Mouse (Mus musculus) CH12.LX (cell line): ENCODE results near the gene Apol9a.
"Not testable (repeated sequence)": the region's sequence is repeated elsewhere in the genome, so short reads cannot be mapped to it uniquely, and the experiment has no call there.

Source experiments
- CHD1 ChIP-seq: IDR thresholded peaks from 2 replicates; pipeline ENCODE4 v1.6.1; 2012; ENCODE audit warnings: low read depth, low read length, improper control_type of control experiment, inconsistent platforms
- CTCF ChIP-seq, 2 experiments: IDR thresholded peaks in 1 of 2; conservative IDR thresholded peaks in 1 of 2; 2 replicates each; pipeline ENCODE4 v1.5.1; 2011 to 2012; ENCODE audit warnings: low read depth in 2 of 2, low read length in 2 of 2, improper control_type of control experiment in 1 of 2, inconsistent platforms in 1 of 2, mild to moderate bottlenecking in 1 of 2, moderate library complexity in 1 of 2
- ELF1 ChIP-seq: IDR thresholded peaks from 2 replicates; pipeline ENCODE4 v1.6.1; 2014; ENCODE audit warnings: low read depth, mild to moderate bottlenecking, inconsistent platforms, low read length, improper control_type of control experiment
- EP300 ChIP-seq: IDR thresholded peaks from 2 replicates; pipeline ENCODE4 v1.6.1; 2011; ENCODE audit warnings: low read length, improper control_type of control experiment
- ETS1 ChIP-seq: conservative IDR thresholded peaks from 2 replicates; pipeline ENCODE4 v1.6.1; 2012; ENCODE audit warnings: low read depth, mild to moderate bottlenecking, inconsistent platforms, low read length, improper control_type of control experiment, moderate library complexity
- HCFC1 ChIP-seq: IDR thresholded peaks from 2 replicates; pipeline ENCODE4 v1.6.1; 2012; ENCODE audit warnings: low read depth, mild to moderate bottlenecking, inconsistent platforms, low read length, improper control_type of control experiment
- MYC ChIP-seq: IDR thresholded peaks from 2 replicates; pipeline ENCODE4 v1.6.1; 2011; ENCODE audit warnings: low read depth, mild to moderate bottlenecking, improper control_type of control experiment, low read length
- NELFE ChIP-seq: IDR thresholded peaks from 2 replicates; pipeline ENCODE4 v1.6.1; 2011; ENCODE audit warnings: low read depth, low read length, improper control_type of control experiment
- POLR2A ChIP-seq: IDR thresholded peaks from 2 replicates; pipeline ENCODE4 v1.6.1; 2011; ENCODE audit warnings: low read depth, mild to moderate bottlenecking, improper control_type of control experiment, low read length
- POLR2AphosphoS2 ChIP-seq: IDR thresholded peaks from 2 replicates; pipeline ENCODE4 v1.6.1; 2011; ENCODE audit warnings: low read depth, low read length, improper control_type of control experiment
- TCF12 ChIP-seq: IDR thresholded peaks from 2 replicates; pipeline ENCODE4 v1.6.1; 2014; ENCODE audit warnings: low read depth, mild to moderate bottlenecking, inconsistent platforms, low read length, improper control_type of control experiment
- ZMIZ1 ChIP-seq: IDR thresholded peaks from 2 replicates; pipeline ENCODE4 v1.6.1; 2012; ENCODE audit warnings: low read depth, mild to moderate bottlenecking, inconsistent platforms, low read length, improper control_type of control experiment
- ZNF384 ChIP-seq: IDR thresholded peaks from 2 replicates; pipeline ENCODE4 v1.6.1; 2012; ENCODE audit warnings: low read depth, low read length, improper control_type of control experiment, inconsistent platforms

DNA sequence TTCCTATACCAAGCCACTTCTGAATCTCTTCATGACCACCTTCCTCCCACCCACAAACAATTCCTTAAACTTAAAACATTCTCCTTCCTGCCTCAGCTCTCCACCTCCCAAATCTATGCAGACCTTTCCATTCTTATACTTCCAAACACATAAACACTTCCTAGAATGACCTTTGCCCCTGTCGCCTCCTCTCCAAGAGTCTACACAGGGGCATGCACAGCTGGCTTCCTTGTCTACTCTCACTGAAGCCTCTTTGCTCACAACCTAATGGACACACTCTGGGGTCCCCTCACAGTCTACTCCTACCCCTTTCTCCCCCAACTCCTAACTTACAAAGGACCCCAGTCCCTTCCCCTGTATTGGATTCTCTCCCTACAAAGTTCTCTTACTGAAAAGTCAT, 34.7 kb upstream of the Apol9a start:
- TF ChIP-seq MYC; POLR2A; CTCF (conservative IDR thresholded peaks at IDR 0.05 in 1 of 2, IDR thresholded peaks at IDR 0.05 in 1 of 2; ENCODE audit: low read depth in 2 of 2, low read length in 2 of 2); HCFC1; NELFE; ZNF384; ZMIZ1; ELF1; TCF12; CHD1; ETS1; POLR2AphosphoS2; EP300: not testable (repeated sequence)
